Mouse (Mus musculus): ENCODE measurements around the gene Ret. TPM values are rescaled to one million over a fixed set of nuclear protein-coding genes. Genes with fewer than 3 reads are reported as not detected.

Gene Ret
- polyA plus RNA-seq, 1 experiment from 2014 or later, result 1.9 TPM

- 7% methylated on average over 50 of the region's 66 CpGs for WGBS
- ATAC-seq, result peak; percentile 99
- peaks cover 3% of the 10 kb centered on the region; the same call in 1 of the 2 replicates for H3K4me1 ChIP-seq (replicated peaks; ENCODE audit: control insufficient read depth, insufficient read depth, low read length)
Observed at GRCm38 (mm10) chr6:118138731-118139709, 58.5 kb downstream of the Ret start, which contains the start of gene Csgalnact2. TSS of gene Csgalnact2 (minus strand) at chr6:118139140.

GRCm38 (mm10) chr6:118137148-118137547 lies 60.4 kb downstream of the Ret start:
- H3K27me3 ChIP-seq (replicated peaks; ENCODE audit: control insufficient read depth, insufficient read depth, low read length), result no peaks in the 10 kb centered on the region
- 87% methylated on average over 2 of the region's 2 CpGs for WGBS

More at GRCm38 (mm10) chr6:118138731-118139709, 58.5 kb downstream of the Ret start, which contains the start of gene Csgalnact2:
- H3K4me3 ChIP-seq (replicated peaks; ENCODE audit: low read length), result peak within 1 kb of the TSS; percentile 83
- peak within 1 kb of the TSS; percentile 59 for H3K4me2 ChIP-seq (ENCODE audit: low read length)
- H3K27me3 ChIP-seq (replicated peaks; ENCODE audit: control insufficient read depth, insufficient read depth, low read length), result no peaks in the 10 kb centered on the region; the same call in 1 of the 2 replicates
- H3K27ac ChIP-seq (ENCODE audit: low read length), result peak within 1 kb of the TSS; percentile 71
- no peaks in the 10 kb centered on the region for H3K36me3 ChIP-seq (ENCODE audit: control insufficient read depth, insufficient read depth)
- no peaks in the 10 kb centered on the region for H3K9me3 ChIP-seq (ENCODE audit: control insufficient read depth, low read length)
- peak within 1 kb of the TSS; percentile 83 for H3K9ac ChIP-seq (replicated peaks; ENCODE audit: low read depth, low read length)

GRCm38 (mm10) chr6:118134461-118134860 lies 63.1 kb downstream of the Ret start:
- Histone ChIP-seq H3K4me1 (replicated peaks; ENCODE audit: control insufficient read depth, insufficient read depth, low read length) (peaks cover 3% of the 10 kb centered on the region; the same call in 1 of the 2 replicates), H3K4me2 (ENCODE audit: low read length) (no peak overlapping the region), H3K4me3 (replicated peaks; ENCODE audit: low read length) (no peak overlapping the region), H3K9ac (replicated peaks; ENCODE audit: low read depth, low read length) (no peak overlapping the region), H3K9me3 (ENCODE audit: control insufficient read depth, low read length) (no peaks in the 10 kb centered on the region), H3K36me3 (ENCODE audit: control insufficient read depth, insufficient read depth) (no peaks in the 10 kb centered on the region), H3K27ac (ENCODE audit: low read length) (no peak overlapping the region), H3K27me3 (replicated peaks; ENCODE audit: control insufficient read depth, insufficient read depth, low read length) (no peaks in the 10 kb centered on the region)
- ATAC-seq, result no peak
- 90% methylated on average over 1 of the region's 1 CpGs for WGBS

More at GRCm38 (mm10) chr6:118137148-118137547, 60.4 kb downstream of the Ret start:
- ATAC-seq, result no peak
- H3K9me3 ChIP-seq (ENCODE audit: control insufficient read depth, low read length), result no peaks in the 10 kb centered on the region
- no peaks in the 10 kb centered on the region for H3K36me3 ChIP-seq (ENCODE audit: control insufficient read depth, insufficient read depth)
- no peak overlapping the region for H3K9ac ChIP-seq (replicated peaks; ENCODE audit: low read depth, low read length)
- no peak overlapping the region for H3K27ac ChIP-seq (ENCODE audit: low read length)
- no peak overlapping the region for H3K4me2 ChIP-seq (ENCODE audit: low read length)
- H3K4me1 ChIP-seq (replicated peaks; ENCODE audit: control insufficient read depth, insufficient read depth, low read length), result peaks cover 3% of the 10 kb centered on the region; the same call in 1 of the 2 replicates
- no peak overlapping the region for H3K4me3 ChIP-seq (replicated peaks; ENCODE audit: low read length)

GRCm38 (mm10) chr6:118130022-118130421 lies 67.5 kb downstream of the Ret start:
- 80% methylated on average over 2 of the region's 2 CpGs for WGBS

GRCm38 (mm10) chr6:118127827-118128487 lies 69.6 kb downstream of the Ret start:
- ATAC-seq, result no peak

More at GRCm38 (mm10) chr6:118130022-118130421, 67.5 kb downstream of the Ret start:
- Histone ChIP-seq H3K9me3 (ENCODE audit: control insufficient read depth, low read length) (no peaks in the 10 kb centered on the region), H3K4me3 (replicated peaks; ENCODE audit: low read length) (no peak overlapping the region), H3K4me2 (ENCODE audit: low read length) (no peak overlapping the region), H3K27ac (ENCODE audit: low read length) (no peak overlapping the region), H3K9ac (replicated peaks; ENCODE audit: low read depth, low read length) (no peak overlapping the region), H3K4me1 (replicated peaks; ENCODE audit: control insufficient read depth, insufficient read depth, low read length) (no peaks in the 10 kb centered on the region), H3K27me3 (replicated peaks; ENCODE audit: control insufficient read depth, insufficient read depth, low read length) (no peaks in the 10 kb centered on the region), H3K36me3 (ENCODE audit: control insufficient read depth, insufficient read depth) (no peaks in the 10 kb centered on the region)
- no peak for ATAC-seq

GRCm38 (mm10) chr6:118127198-118127597 lies 70.3 kb downstream of the Ret start:
- WGBS, result 87% methylated on average over 7 of the region's 7 CpGs
- Histone ChIP-seq H3K9me3 (ENCODE audit: control insufficient read depth, low read length) (no peaks in the 10 kb centered on the region), H3K27me3 (replicated peaks; ENCODE audit: control insufficient read depth, insufficient read depth, low read length) (no peaks in the 10 kb centered on the region), H3K27ac (ENCODE audit: low read length) (no peak overlapping the region), H3K4me3 (replicated peaks; ENCODE audit: low read length) (no peak overlapping the region), H3K4me1 (replicated peaks; ENCODE audit: control insufficient read depth, insufficient read depth, low read length) (no peaks in the 10 kb centered on the region), H3K9ac (replicated peaks; ENCODE audit: low read depth, low read length) (no peak overlapping the region), H3K4me2 (ENCODE audit: low read length) (no peak overlapping the region), H3K36me3 (ENCODE audit: control insufficient read depth, insufficient read depth) (no peaks in the 10 kb centered on the region; the same call in 1 of the 2 replicates)
- no peak for ATAC-seq

More at GRCm38 (mm10) chr6:118127827-118128487, 69.6 kb downstream of the Ret start:
- 89% methylated on average over 6 of the region's 6 CpGs for WGBS
- Histone ChIP-seq H3K27ac (ENCODE audit: low read length) (no peak overlapping the region), H3K4me2 (ENCODE audit: low read length) (no peak overlapping the region), H3K9ac (replicated peaks; ENCODE audit: low read depth, low read length) (no peak overlapping the region), H3K27me3 (replicated peaks; ENCODE audit: control insufficient read depth, insufficient read depth, low read length) (no peaks in the 10 kb centered on the region), H3K4me3 (replicated peaks; ENCODE audit: low read length) (no peak overlapping the region), H3K9me3 (ENCODE audit: control insufficient read depth, low read length) (no peaks in the 10 kb centered on the region), H3K4me1 (replicated peaks; ENCODE audit: control insufficient read depth, insufficient read depth, low read length) (no peaks in the 10 kb centered on the region), H3K36me3 (ENCODE audit: control insufficient read depth, insufficient read depth) (no peaks in the 10 kb centered on the region; the same call in 1 of the 2 replicates)

GRCm38 (mm10) chr6:118126577-118126976 lies 70.9 kb downstream of the Ret start:
- no peaks in the 10 kb centered on the region for H3K27me3 ChIP-seq (replicated peaks; ENCODE audit: control insufficient read depth, insufficient read depth, low read length)
- no peak overlapping the region for H3K9ac ChIP-seq (replicated peaks; ENCODE audit: low read depth, low read length)
- no peak for ATAC-seq
- no peak overlapping the region for H3K4me2 ChIP-seq (ENCODE audit: low read length)
- H3K36me3 ChIP-seq (ENCODE audit: control insufficient read depth, insufficient read depth), result no peaks in the 10 kb centered on the region; the same call in 1 of the 2 replicates
- no peaks in the 10 kb centered on the region for H3K4me1 ChIP-seq (replicated peaks; ENCODE audit: control insufficient read depth, insufficient read depth, low read length)
- H3K4me3 ChIP-seq (replicated peaks; ENCODE audit: low read length), result no peak overlapping the region
- H3K27ac ChIP-seq (ENCODE audit: low read length), result no peak overlapping the region
- no peaks in the 10 kb centered on the region for H3K9me3 ChIP-seq (ENCODE audit: control insufficient read depth, low read length)

GRCm38 (mm10) chr6:118122767-118123166 lies 74.8 kb downstream of the Ret start:
- Histone ChIP-seq H3K4me1 (replicated peaks; ENCODE audit: control insufficient read depth, insufficient read depth, low read length) (no peaks in the 10 kb centered on the region), H3K4me2 (ENCODE audit: low read length) (no peak overlapping the region), H3K36me3 (ENCODE audit: control insufficient read depth, insufficient read depth) (no peaks in the 10 kb centered on the region; the same call in 1 of the 2 replicates), H3K27me3 (replicated peaks; ENCODE audit: control insufficient read depth, insufficient read depth, low read length) (no peaks in the 10 kb centered on the region), H3K9me3 (ENCODE audit: control insufficient read depth, low read length) (no peaks in the 10 kb centered on the region), H3K4me3 (replicated peaks; ENCODE audit: low read length) (no peak overlapping the region), H3K9ac (replicated peaks; ENCODE audit: low read depth, low read length) (no peak overlapping the region), H3K27ac (ENCODE audit: low read length) (no peak overlapping the region)
- WGBS, result 94% methylated on average over 1 of the region's 1 CpGs
- ATAC-seq, result no peak

- Histone ChIP-seq H3K4me3 (replicated peaks; ENCODE audit: low read length) (no peak overlapping the region), H3K27ac (ENCODE audit: low read length) (no peak overlapping the region), H3K9me3 (ENCODE audit: control insufficient read depth, low read length) (no peaks in the 10 kb centered on the region), H3K36me3 (ENCODE audit: control insufficient read depth, insufficient read depth) (peaks cover 2% of the 10 kb centered on the region; the same call in 1 of the 2 replicates), H3K27me3 (replicated peaks; ENCODE audit: control insufficient read depth, insufficient read depth, low read length) (no peaks in the 10 kb centered on the region), H3K4me2 (ENCODE audit: low read length) (no peak overlapping the region), H3K4me1 (replicated peaks; ENCODE audit: control insufficient read depth, insufficient read depth, low read length) (no peaks in the 10 kb centered on the region), H3K9ac (replicated peaks; ENCODE audit: low read depth, low read length) (no peak overlapping the region)
- WGBS, result 43% methylated on average over 1 of the region's 1 CpGs
- no peak for ATAC-seq
Observed at GRCm38 (mm10) chr6:118111810-118112209, 85.7 kb downstream of the Ret start.

Measured in forebrain, embryonic 16.5 days (tissue).